Mouse (Mus musculus) inflammation-experienced regulatory T-cells, adult 16 weeks (primary cell): ENCODE results near the gene Olfr1049. TPM values are rescaled to one million over a fixed set of nuclear protein-coding genes. Genes with fewer than 3 reads are reported as not detected.

ENCODE experiments used
- polyA plus RNA-seq: library from polyadenylated mRNA; unstranded; fragments of 100-300 nt; shearing (Covaris generic); gene quantifications from one replicate; pipeline ENCODE4 v1.2.1, GENCODE M21; 2017

The Olfr1049 gene
- polyA plus RNA-seq = not detected

DNA sequence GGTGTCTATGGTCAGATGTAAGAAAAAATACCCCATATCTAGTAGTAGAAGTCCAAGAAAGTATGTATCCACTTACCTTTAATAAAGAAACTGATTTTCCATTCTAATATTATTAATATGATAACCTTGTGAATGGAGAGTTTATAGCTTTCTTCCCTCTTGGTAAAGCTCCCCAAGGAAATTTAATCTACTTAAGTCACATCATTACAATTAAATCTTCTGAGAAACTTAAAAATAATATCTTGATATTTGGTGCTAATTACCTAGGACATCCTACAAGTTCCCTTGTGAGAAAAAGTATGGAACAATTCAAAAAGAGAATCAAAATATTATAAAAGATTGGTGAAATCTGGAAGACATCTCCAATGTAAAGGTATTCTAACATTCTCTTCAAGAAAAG lies at the start of gene Olfr1049:
Gene Olfr1049 (minus strand): TSS at position 101 of the 400 bp plus-strand sequence.

DNA sequence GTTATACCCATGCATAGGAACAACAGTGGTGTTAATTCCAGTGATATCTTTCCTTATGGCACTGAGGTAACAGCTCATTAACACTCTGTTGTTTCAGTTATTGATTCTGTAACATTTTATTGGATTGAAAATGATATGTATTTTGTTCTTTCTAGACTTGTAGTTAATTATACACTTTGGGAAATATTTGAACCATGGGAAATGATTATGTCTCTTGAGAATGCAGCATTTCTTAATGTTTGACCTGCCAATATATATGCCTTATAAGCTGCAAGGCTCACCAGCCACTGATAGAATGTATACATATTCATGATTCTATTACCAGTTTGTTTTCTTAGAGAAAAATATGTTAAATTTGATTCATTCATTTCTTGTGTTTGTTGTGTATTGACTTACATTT lies 34.0 kb upstream of the Olfr1049 start, which contains the start of gene Olfr1052:
Gene Olfr1052 (plus strand): TSS at position 301 of the 400 bp plus-strand sequence.

DNA sequence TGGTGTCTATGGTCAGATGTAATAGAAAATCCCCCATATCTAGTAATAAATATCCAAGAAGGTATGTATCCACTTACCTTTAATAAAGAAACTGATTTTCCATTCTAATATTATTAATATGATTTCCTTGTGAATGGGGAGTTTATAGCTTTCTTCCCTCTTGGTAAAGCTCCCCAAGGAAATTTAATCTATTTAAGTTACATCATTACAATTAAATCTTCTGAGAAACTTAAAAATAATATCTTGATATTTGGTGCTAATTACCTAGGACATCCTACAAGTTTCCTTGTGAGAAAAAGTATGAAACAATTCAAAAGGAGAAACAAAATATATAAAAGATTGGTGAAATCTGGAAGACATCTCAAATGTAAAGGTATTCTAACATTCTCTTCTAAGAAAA lies 20.9 kb upstream of the Olfr1049 start, which contains the start of gene Olfr1051:
Gene Olfr1051 (minus strand): TSS at position 101 of the 400 bp plus-strand sequence.

DNA sequence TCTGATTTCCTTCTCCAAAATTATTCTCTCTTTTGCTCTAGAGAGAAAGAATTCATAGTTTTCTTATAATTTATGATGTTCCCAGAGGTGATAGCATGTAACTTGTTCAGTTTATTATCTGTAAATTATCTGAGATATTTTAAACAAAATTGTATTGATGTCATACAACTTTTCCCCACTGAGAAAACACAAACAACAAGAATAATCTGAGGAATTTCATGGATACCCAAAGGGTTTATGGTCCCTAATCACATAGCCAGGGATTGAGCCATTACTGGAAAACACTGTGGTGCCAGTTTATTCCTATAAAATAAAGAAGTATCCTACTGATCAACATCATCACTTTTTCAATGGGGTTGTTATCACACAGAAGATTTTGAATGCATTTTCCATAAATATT lies 17.9 kb downstream of the Olfr1049 start, which contains the start of gene Olfr1048:
Gene Olfr1048 (minus strand): TSS at position 101 of the 400 bp plus-strand sequence.

DNA sequence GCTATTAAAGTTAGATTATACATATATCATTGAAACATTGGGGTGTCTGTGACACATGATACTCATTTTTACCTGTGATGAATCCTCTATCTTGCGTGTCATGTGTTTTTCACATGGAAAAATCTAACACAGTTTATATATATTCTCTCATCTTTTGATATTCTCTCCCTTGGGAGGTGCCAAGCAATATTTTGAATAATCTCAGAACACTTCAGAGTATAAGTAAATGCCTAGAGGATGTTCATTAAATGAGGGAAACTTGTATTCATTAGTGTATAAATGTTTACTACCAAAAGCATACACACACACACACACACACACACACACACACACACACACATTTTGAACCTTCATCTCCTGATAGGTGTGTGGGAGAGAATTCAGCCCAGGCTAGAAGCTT lies 26.8 kb downstream of the Olfr1049 start, which contains the start of gene Olfr1047:
Gene Olfr1047 (minus strand): TSS at position 101 of the 400 bp plus-strand sequence.

DNA sequence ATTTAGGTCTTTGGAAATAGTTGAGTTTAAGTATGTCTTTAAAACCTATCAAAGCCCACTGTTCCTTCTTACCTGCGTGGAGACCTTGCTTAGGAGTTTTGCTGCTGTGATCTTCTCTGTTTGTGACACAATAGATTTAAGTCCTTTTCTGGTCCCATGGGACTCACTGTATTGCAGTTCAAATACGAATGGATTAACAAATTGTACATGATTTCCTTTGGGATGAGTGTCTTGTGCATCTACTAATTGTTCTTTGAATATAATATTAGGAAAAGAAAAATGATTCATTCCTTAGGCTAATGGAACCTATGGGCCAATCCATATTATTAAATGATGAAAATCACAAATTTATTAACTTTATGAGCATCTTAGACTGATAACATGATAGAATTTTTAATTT lies 38.9 kb downstream of the Olfr1049 start, which contains the start of gene Olfr1046:
Gene Olfr1046 (minus strand): TSS at position 101 of the 400 bp plus-strand sequence.

Other genes with a start within 250 kb of the Olfr1049 start
- not detected for gene Olfr1033, start 237.7 kb downstream of the Olfr1049 start, polyA plus RNA-seq
- not detected for gene Olfr1034, start 212.5 kb downstream of the Olfr1049 start, polyA plus RNA-seq
- not detected for gene Olfr1036, start 184.3 kb downstream of the Olfr1049 start, polyA plus RNA-seq
- gene Olfr1037, start 170.9 kb downstream of the Olfr1049 start, polyA plus RNA-seq = not detected
- gene Olfr1039, start 122.4 kb downstream of the Olfr1049 start, polyA plus RNA-seq = not detected
- gene Olfr1040, start 111.6 kb downstream of the Olfr1049 start, polyA plus RNA-seq = not detected
- not detected for gene Olfr1042, start 96.5 kb downstream of the Olfr1049 start, polyA plus RNA-seq
- not detected for gene Olfr1043, start 90.8 kb downstream of the Olfr1049 start, polyA plus RNA-seq
- not detected for gene Olfr1044, start 80.5 kb downstream of the Olfr1049 start, polyA plus RNA-seq
- gene Olfr52, start 72.6 kb downstream of the Olfr1049 start, polyA plus RNA-seq = not detected
- not detected for gene Olfr1045, start 55.3 kb downstream of the Olfr1049 start, polyA plus RNA-seq
- gene Olfr1046, start 39.0 kb downstream of the Olfr1049 start, polyA plus RNA-seq = not detected
- not detected for gene Olfr1047, start 26.9 kb downstream of the Olfr1049 start, polyA plus RNA-seq
- gene Olfr1048, start 18.0 kb downstream of the Olfr1049 start, polyA plus RNA-seq = not detected
- gene Olfr1051, start 20.8 kb upstream of the Olfr1049 start, polyA plus RNA-seq = not detected
- not detected for gene Olfr1052, start 34.1 kb upstream of the Olfr1049 start, polyA plus RNA-seq
- not detected for gene Olfr1053, start 57.0 kb upstream of the Olfr1049 start, polyA plus RNA-seq
- not detected for gene Olfr1054, start 77.1 kb upstream of the Olfr1049 start, polyA plus RNA-seq
- not detected for gene Olfr1055, start 92.0 kb upstream of the Olfr1049 start, polyA plus RNA-seq
- gene Olfr1056, start 104.1 kb upstream of the Olfr1049 start, polyA plus RNA-seq = not detected
- not detected for gene Olfr1057, start 120.1 kb upstream of the Olfr1049 start, polyA plus RNA-seq
- not detected for gene Olfr1058, start 130.2 kb upstream of the Olfr1049 start, polyA plus RNA-seq
- gene Olfr1061, start 155.7 kb upstream of the Olfr1049 start, polyA plus RNA-seq = not detected
- gene Olfr1062, start 168.4 kb upstream of the Olfr1049 start, polyA plus RNA-seq = not detected
- not detected for gene Olfr1065, start 192.3 kb upstream of the Olfr1049 start, polyA plus RNA-seq
- gene Olfr1066, start 197.9 kb upstream of the Olfr1049 start, polyA plus RNA-seq = not detected
- not detected for gene Olfr228, start 229.1 kb upstream of the Olfr1049 start, polyA plus RNA-seq